Mouse (Mus musculus) heart, embryonic 15.5 days (tissue): ENCODE measurements around the gene Mex3b. TPM values are rescaled to one million over a fixed set of nuclear protein-coding genes. Genes with fewer than 3 reads are reported as not detected.
A peak's percentile ranks its signal among the peaks of the same experiment; 100 is the strongest.

ENCODE experiments used
- ATAC-seq: fragments of 200-750 bp; cut with Nextera tagmentation; replicated peaks from 2 replicates; pipeline ENCODE4 v1.8.0; 2017; ENCODE audit warnings: low read depth, moderate TSS enrichment; ENCODE audit not compliant: insufficient number of reproducible peaks, insufficient read depth, low FRiP score
- H3K27ac ChIP-seq: fragments of 300-500 bp; sonication (generic); 2 replicates; pipeline ENCODE4 v1.5.1; 2015; ENCODE audit warnings: mild to moderate bottlenecking, inconsistent platforms
- H3K27me3 ChIP-seq: fragments of 300-500 bp; sonication (generic); 2 replicates; pipeline ENCODE4 v1.6.1; 2015; ENCODE audit warnings: inconsistent platforms
- H3K36me3 ChIP-seq: fragments of 300-500 bp; sonication (generic); 2 replicates; pipeline ENCODE4 v1.6.1; 2015; ENCODE audit warnings: mild to moderate bottlenecking, inconsistent platforms
- H3K4me1 ChIP-seq: fragments of 300-500 bp; sonication (generic); replicated peaks from 2 replicates; pipeline ENCODE4 v1.6.1; 2015; ENCODE audit warnings: inconsistent platforms
- H3K4me2 ChIP-seq: fragments of 300-500 bp; sonication (generic); 2 replicates; pipeline ENCODE4 v1.6.1; 2015; ENCODE audit warnings: inconsistent platforms, mild to moderate bottlenecking, moderate library complexity
- H3K4me3 ChIP-seq: fragments of 300-500 bp; sonication (generic); 2 replicates; pipeline ENCODE4 v1.5.1; 2015; ENCODE audit warnings: mild to moderate bottlenecking, inconsistent platforms
- H3K9ac ChIP-seq: fragments of 300-500 bp; sonication (generic); 2 replicates; pipeline ENCODE4 v1.6.1; 2015; ENCODE audit warnings: mild to moderate bottlenecking, inconsistent platforms
- H3K9me3 ChIP-seq: fragments of 300-500 bp; sonication (generic); replicated peaks from 2 replicates; pipeline ENCODE4 v1.6.1; 2016; ENCODE audit warnings: inconsistent platforms
- WGBS: fragments of 180-500 bp; shearing (Covaris S2); methylation state at CpG from one replicate; pipeline ENCODE4 v1.1.7; 2015; ENCODE audit warnings: mixed read lengths; 5-methylcytosine and 5-hydroxymethylcytosine counted together
- polyA plus RNA-seq: library from polyadenylated mRNA; unstranded; fragments of >200 nt; fragmentation: Nextera tagmentation; extraction: Ambion mirVana; gene quantifications from 2 replicates; pipeline ENCODE4 v1.2.1, GENCODE M21; 2015

Gene Mex3b
- 5.4 and 7.0 TPM in 2 replicates for polyA plus RNA-seq

GRCm38 (mm10) chr7:82867271-82868121 is at the start of gene Mex3b:
Gene Mex3b, plus strand, starts transcription at chr7:82867333.
- H3K4me1 ChIP-seq = peaks cover 22% of the 10 kb centered on the region
- no peaks in the 10 kb centered on the region for H3K27me3 ChIP-seq
- peak within 1 kb of the TSS; percentile 92 for H3K4me2 ChIP-seq
- peak within 1 kb of the TSS; percentile 95 for H3K4me3 ChIP-seq
- peak; percentile 2; the same call in 1 of the 2 replicates for ATAC-seq
- H3K9me3 ChIP-seq = no peaks in the 10 kb centered on the region
- H3K36me3 ChIP-seq = no peaks in the 10 kb centered on the region
- WGBS = under 1% methylated on average over 81 of the region's 87 CpGs
- peak within 1 kb of the TSS; percentile 99 for H3K27ac ChIP-seq
- H3K9ac ChIP-seq = peak within 1 kb of the TSS; percentile 98

GRCm38 (mm10) chr7:82819541-82819940 is 47.6 kb upstream of the Mex3b start:
- H3K9ac ChIP-seq = no peak overlapping the region
- WGBS = 87% methylated on average over 7 of the region's 7 CpGs
- H3K27ac ChIP-seq = no peak overlapping the region

GRCm38 (mm10) chr7:82820661-82821060 is 46.5 kb upstream of the Mex3b start:
- ATAC-seq = no peak
- 62% methylated on average over 4 of the region's 4 CpGs for WGBS
- Histone ChIP-seq H3K4me1 (no peaks in the 10 kb centered on the region), H3K4me2 (no peak overlapping the region), H3K27ac (no peak overlapping the region), H3K9ac (no peak overlapping the region), H3K36me3 (no peaks in the 10 kb centered on the region), H3K27me3 (no peaks in the 10 kb centered on the region), H3K9me3 (no peaks in the 10 kb centered on the region), H3K4me3 (no peak overlapping the region)

More at GRCm38 (mm10) chr7:82819541-82819940, 47.6 kb upstream of the Mex3b start:
- no peak for ATAC-seq
- no peak overlapping the region for H3K4me3 ChIP-seq
- H3K4me2 ChIP-seq = no peak overlapping the region
- no peaks in the 10 kb centered on the region for H3K27me3 ChIP-seq
- H3K9me3 ChIP-seq = no peaks in the 10 kb centered on the region
- H3K36me3 ChIP-seq = no peaks in the 10 kb centered on the region
- H3K4me1 ChIP-seq = no peaks in the 10 kb centered on the region

GRCm38 (mm10) chr7:82821501-82821900 is 45.6 kb upstream of the Mex3b start:
- Histone ChIP-seq H3K36me3 (no peaks in the 10 kb centered on the region), H3K4me1 (no peaks in the 10 kb centered on the region), H3K9ac (no peak overlapping the region), H3K9me3 (no peaks in the 10 kb centered on the region), H3K27ac (no peak overlapping the region), H3K27me3 (no peaks in the 10 kb centered on the region), H3K4me3 (no peak overlapping the region), H3K4me2 (no peak overlapping the region)
- 67% methylated on average over 3 of the region's 3 CpGs for WGBS
- no peak for ATAC-seq

GRCm38 (mm10) chr7:82822528-82822927 is 44.6 kb upstream of the Mex3b start:
- ATAC-seq = no peak
- Histone ChIP-seq H3K36me3 (no peaks in the 10 kb centered on the region), H3K27me3 (no peaks in the 10 kb centered on the region), H3K9ac (no peak overlapping the region), H3K4me1 (no peaks in the 10 kb centered on the region), H3K27ac (no peak overlapping the region), H3K4me2 (no peak overlapping the region), H3K4me3 (no peak overlapping the region), H3K9me3 (no peaks in the 10 kb centered on the region)
- WGBS = 20% methylated on average over 1 of the region's 1 CpGs

GRCm38 (mm10) chr7:82828193-82828592 is 38.9 kb upstream of the Mex3b start:
- H3K9ac ChIP-seq = no peak overlapping the region
- 41% methylated on average over 2 of the region's 2 CpGs for WGBS
- no peak overlapping the region for H3K4me2 ChIP-seq
- 0 out of 2 replicates have a peak, but pooled peaks cover 3% of the 10 kb centered on the region for H3K4me1 ChIP-seq
- no peak overlapping the region for H3K4me3 ChIP-seq
- H3K9me3 ChIP-seq = no peaks in the 10 kb centered on the region
- H3K27ac ChIP-seq = no peak overlapping the region
- H3K36me3 ChIP-seq = no peaks in the 10 kb centered on the region
- no peaks in the 10 kb centered on the region for H3K27me3 ChIP-seq
- no peak for ATAC-seq

- WGBS = 65% methylated on average over 3 of the region's 3 CpGs
- Histone ChIP-seq H3K9ac (no peak overlapping the region), H3K27me3 (no peaks in the 10 kb centered on the region), H3K4me3 (no peak overlapping the region), H3K4me1 (0 out of 2 replicates have a peak, but pooled peaks cover 3% of the 10 kb centered on the region), H3K9me3 (no peaks in the 10 kb centered on the region), H3K4me2 (no peak overlapping the region), H3K27ac (no peak overlapping the region), H3K36me3 (no peaks in the 10 kb centered on the region)
- no peak for ATAC-seq
Observed at GRCm38 (mm10) chr7:82829516-82829915, 37.6 kb upstream of the Mex3b start.

GRCm38 (mm10) chr7:82834471-82834870 is 32.7 kb upstream of the Mex3b start:
- H3K9ac ChIP-seq = no peak overlapping the region
- ATAC-seq = no peak
- 53% methylated on average over 4 of the region's 4 CpGs for WGBS

GRCm38 (mm10) chr7:82838414-82838813 is 28.7 kb upstream of the Mex3b start:
- 53% methylated on average over 1 of the region's 1 CpGs for WGBS
- no peak overlapping the region for H3K9ac ChIP-seq
- H3K4me1 ChIP-seq = no peaks in the 10 kb centered on the region
- H3K27me3 ChIP-seq = no peaks in the 10 kb centered on the region
- H3K4me2 ChIP-seq = no peak overlapping the region
- H3K36me3 ChIP-seq = no peaks in the 10 kb centered on the region
- no peak overlapping the region for H3K4me3 ChIP-seq
- ATAC-seq = no peak
- H3K27ac ChIP-seq = no peak overlapping the region
- no peaks in the 10 kb centered on the region for H3K9me3 ChIP-seq

More at GRCm38 (mm10) chr7:82834471-82834870, 32.7 kb upstream of the Mex3b start:
- no peaks in the 10 kb centered on the region for H3K4me1 ChIP-seq
- H3K9me3 ChIP-seq = no peaks in the 10 kb centered on the region
- H3K27me3 ChIP-seq = no peaks in the 10 kb centered on the region
- no peak overlapping the region for H3K27ac ChIP-seq
- no peak overlapping the region for H3K4me3 ChIP-seq
- H3K36me3 ChIP-seq = no peaks in the 10 kb centered on the region
- no peak overlapping the region for H3K4me2 ChIP-seq

GRCm38 (mm10) chr7:82838965-82839675 is 28.0 kb upstream of the Mex3b start:
- H3K4me1 ChIP-seq = no peaks in the 10 kb centered on the region
- 57% methylated on average over 11 of the region's 11 CpGs for WGBS
- no peak overlapping the region for H3K4me2 ChIP-seq
- no peaks in the 10 kb centered on the region for H3K36me3 ChIP-seq
- H3K9me3 ChIP-seq = no peaks in the 10 kb centered on the region
- H3K27ac ChIP-seq = no peak overlapping the region
- H3K9ac ChIP-seq = no peak overlapping the region
- H3K4me3 ChIP-seq = no peak overlapping the region
- no peaks in the 10 kb centered on the region for H3K27me3 ChIP-seq
- ATAC-seq = no peak

- Histone ChIP-seq H3K4me2 (no peak overlapping the region), H3K4me3 (no peak overlapping the region), H3K9ac (no peak overlapping the region), H3K9me3 (no peaks in the 10 kb centered on the region), H3K27ac (no peak overlapping the region), H3K27me3 (no peaks in the 10 kb centered on the region), H3K4me1 (no peaks in the 10 kb centered on the region), H3K36me3 (no peaks in the 10 kb centered on the region)
- WGBS = 49% methylated on average over 10 of the region's 10 CpGs
- ATAC-seq = no peak
Observed at GRCm38 (mm10) chr7:82842222-82842920, 24.8 kb upstream of the Mex3b start.
